Mouse (Mus musculus) embryo, embryonic 10 days (tissue): ENCODE results near the gene Gosr2.

Experiments
- DNase-seq: peaks from one replicate; pipeline ENCODE4 v3.0.0-alpha.2; 2015; ENCODE audit warnings: low spot score

Gene Gosr2

GRCm38 (mm10) chr11:103688980-103689378, 8.7 kb downstream of the Gosr2 start:
- DNase-seq = peak; percentile 13

GRCm38 (mm10) chr11:103688271-103688979, 9.3 kb downstream of the Gosr2 start:
- no peak for DNase-seq

DNA sequence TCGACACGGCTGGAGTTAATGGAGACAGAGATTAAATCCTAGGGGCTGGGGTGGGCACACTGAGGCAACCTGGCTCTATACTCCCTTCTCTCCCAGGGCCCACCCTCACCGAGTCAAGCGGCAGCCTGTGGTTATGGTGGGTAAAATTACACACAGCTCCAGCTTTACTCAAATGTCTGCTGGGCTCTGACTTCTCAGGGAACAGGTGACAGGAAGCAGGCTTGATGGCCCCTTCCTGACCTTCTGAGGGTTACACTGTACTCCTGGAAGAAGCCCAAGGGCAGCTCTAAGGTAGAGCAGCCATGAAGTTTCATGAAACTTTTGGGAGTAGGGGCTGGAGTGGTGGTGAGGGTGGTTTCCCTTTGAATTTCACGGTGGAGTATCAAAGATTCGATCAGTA, 11.0 kb downstream of the Gosr2 start:
- DNase-seq = no peak

- DNase-seq = no peak
Observed at GRCm38 (mm10) chr11:103685261-103685736, 12.4 kb downstream of the Gosr2 start.

- no peak for DNase-seq
Observed at GRCm38 (mm10) chr11:103683667-103684334, 13.9 kb downstream of the Gosr2 start.

DNA sequence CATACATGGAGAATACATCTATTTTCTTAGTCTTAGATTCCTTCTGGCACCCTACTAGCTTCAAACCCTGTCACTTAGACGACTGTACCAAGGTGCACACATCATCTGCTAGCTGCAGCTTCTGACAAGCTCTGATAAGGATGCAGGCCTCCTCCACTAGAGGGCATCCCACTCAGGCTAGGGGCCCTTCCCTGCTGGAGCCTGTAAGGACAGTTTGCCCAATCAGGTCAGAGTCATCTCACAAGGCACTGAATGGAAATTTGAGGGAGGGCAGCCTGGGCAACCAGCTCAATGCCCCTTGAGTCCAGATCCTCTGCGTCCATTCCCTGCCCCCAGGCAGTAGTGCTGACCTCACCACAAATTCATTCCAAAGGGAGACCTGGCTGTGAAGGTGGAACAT, 20.7 kb downstream of the Gosr2 start:
- peak; percentile 78 for DNase-seq

DNA sequence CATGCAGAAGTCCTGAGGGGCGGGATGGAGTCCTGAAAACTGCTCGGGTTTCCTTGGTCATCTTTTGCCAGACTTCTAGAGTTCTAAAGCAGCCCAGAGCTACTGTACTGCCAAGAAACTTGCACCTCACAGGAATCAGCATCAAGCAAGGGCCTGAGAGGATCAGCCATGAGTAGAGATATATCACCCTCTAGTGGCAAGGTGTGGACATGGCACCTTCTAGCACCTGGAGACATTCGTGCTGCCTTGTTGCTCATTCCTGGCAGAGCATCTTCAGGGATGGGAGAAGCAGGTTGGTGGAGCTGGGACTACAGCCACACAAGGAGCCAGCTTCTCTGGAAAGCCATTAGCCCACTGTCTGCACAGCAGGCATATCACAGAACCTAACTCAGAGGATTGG, 22.1 kb downstream of the Gosr2 start:
- DNase-seq = peak; percentile 85

DNA sequence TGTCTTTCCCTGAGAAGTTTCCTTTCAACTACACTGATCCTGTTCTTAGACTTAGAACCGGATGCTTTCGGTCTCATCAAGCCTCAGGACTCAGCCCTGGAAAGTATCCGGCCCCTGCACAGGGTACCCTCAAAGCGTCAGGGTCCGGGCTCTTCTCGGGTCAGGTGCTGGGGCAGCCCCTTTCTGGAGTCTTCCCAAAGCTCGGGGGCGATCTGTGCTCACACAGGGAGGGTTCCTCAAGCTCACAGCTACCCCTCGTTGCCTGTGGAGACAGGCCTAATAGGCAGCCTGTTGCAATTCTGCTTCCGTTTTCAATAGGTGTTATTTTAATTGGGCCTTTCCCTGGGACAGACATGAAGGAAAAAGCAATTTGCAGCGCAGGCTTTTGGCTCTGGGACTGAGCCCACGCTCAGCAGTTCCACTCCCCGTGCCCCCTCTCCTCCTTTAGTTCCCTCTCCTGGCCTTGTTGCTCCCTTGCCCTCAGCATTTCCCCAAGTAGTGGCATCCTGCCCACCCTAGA, 30.7 kb downstream of the Gosr2 start:
- no peak for DNase-seq

GRCm38 (mm10) chr11:103666181-103666906, 31.4 kb downstream of the Gosr2 start:
- no peak for DNase-seq

- DNase-seq = no peak
Observed at GRCm38 (mm10) chr11:103665695-103666094, 32.0 kb downstream of the Gosr2 start.

- no peak for DNase-seq
Observed at GRCm38 (mm10) chr11:103663119-103663518, 34.6 kb downstream of the Gosr2 start.

- DNase-seq = no peak
Observed at GRCm38 (mm10) chr11:103662546-103662945, 35.2 kb downstream of the Gosr2 start.

GRCm38 (mm10) chr11:103661863-103662262, 35.8 kb downstream of the Gosr2 start:
- DNase-seq = no peak

- DNase-seq = no peak
Observed at GRCm38 (mm10) chr11:103658189-103658588, 39.5 kb downstream of the Gosr2 start.

GRCm38 (mm10) chr11:103656520-103656919, 41.2 kb downstream of the Gosr2 start:
- DNase-seq = peak; percentile 89

GRCm38 (mm10) chr11:103653359-103653965, 44.2 kb downstream of the Gosr2 start:
- DNase-seq = no peak

DNA sequence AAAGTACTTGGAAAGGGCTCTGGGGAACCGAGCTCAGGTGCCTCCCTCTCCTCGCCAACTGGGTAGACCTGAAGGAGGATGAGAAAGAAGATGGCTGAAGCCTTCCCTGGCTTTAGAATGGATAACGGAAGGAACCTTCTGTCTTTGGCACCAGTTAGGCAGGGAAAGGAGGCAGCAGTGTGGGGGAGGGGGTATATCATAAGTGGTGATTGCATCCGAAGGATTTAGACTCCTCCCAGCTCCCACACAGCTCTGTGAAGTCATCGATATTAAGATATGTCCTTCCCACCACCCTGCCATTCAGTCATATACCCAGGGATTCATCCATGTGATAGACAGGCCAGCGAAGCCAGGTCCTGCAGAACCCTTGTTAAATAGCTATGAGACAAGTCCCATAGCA, 46.3 kb downstream of the Gosr2 start:
- no peak for DNase-seq

DNA sequence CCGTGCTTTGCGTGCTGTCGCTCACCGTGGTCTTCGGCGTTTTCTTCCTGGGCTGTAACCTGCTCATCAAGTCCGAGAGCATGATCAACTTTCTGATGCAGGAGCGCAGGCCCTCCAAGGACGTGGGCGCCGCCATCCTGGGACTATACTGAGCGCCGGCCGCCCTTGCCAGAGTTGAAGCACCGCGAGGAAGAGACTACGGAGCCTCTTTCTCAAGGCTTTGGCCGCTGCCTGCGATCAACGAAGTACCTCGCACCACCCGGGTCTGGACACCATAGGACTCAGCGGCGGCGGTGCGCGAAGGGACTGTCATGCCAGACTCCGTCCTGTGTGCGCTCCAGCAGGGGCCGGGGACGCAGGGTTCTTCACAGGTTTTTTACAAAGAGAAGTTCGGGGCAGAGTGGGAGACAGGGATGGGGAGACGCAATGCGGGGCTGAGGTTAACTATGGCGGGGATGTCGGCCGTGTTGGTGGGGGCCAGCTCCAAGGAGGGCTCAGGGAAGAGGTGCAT, 47.7 kb downstream of the Gosr2 start:
- DNase-seq = peak; percentile 49

- peak; percentile 24 for DNase-seq
Observed at GRCm38 (mm10) chr11:103649301-103649982, 48.3 kb downstream of the Gosr2 start, which contains the start of gene Rprml. Gene Rprml, plus strand, starts transcription at chr11:103649570.

DNA sequence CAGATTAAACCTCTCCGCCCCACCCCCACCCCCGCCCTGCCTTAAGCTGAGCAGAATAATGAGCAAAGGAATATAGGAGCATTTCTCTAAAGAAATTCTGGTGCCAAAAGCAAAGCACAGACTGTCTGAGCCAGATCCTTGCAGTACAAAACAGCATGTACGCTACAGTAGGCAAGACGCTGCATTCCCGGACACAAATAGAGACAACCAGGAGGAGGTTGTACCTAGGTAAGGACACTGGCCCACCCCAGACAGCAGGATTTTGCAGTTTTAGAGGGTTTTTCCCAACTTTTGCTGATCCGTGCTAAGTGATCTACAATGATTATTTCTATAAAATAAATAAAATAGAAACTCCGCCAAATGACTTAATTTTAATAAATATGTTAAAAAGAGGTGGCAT, 49.0 kb downstream of the Gosr2 start:
- no peak for DNase-seq

GRCm38 (mm10) chr11:103647921-103648620, 49.6 kb downstream of the Gosr2 start:
- peak; percentile 46 for DNase-seq
